Mouse (Mus musculus): ENCODE data around the gene Cltc. TPM values are rescaled to one million over a fixed set of nuclear protein-coding genes. Genes with fewer than 3 reads are reported as not detected.
"Not testable (repeated sequence)": the region's sequence is repeated elsewhere in the genome, so short reads cannot be mapped to it uniquely, and the experiment has no call there.

The Cltc gene
- polyA plus RNA-seq (2015; fragmentation: Nextera tagmentation; extraction: Ambion mirVana), result 117 and 118 TPM in 2 replicates

- no peaks in the 10 kb centered on the region for H3K9me3 ChIP-seq
- peak within 1 kb of the TSS; percentile 99 for H3K27ac ChIP-seq (replicated peaks)
- H3K36me3 ChIP-seq, result peaks cover 6% of the 10 kb centered on the region; the same call in 1 of the 2 replicates
- peak within 1 kb of the TSS; percentile 93 for H3K4me2 ChIP-seq
- H3K27me3 ChIP-seq (replicated peaks), result no peaks in the 10 kb centered on the region
- peak within 1 kb of the TSS; percentile 98 for H3K9ac ChIP-seq
- H3K4me3 ChIP-seq, result peak within 1 kb of the TSS; percentile 86
- ATAC-seq (ENCODE audit: extremely low read depth, insufficient number of reproducible peaks, low FRiP score, low TSS enrichment), result peak; percentile 83
- H3K4me1 ChIP-seq, result peaks cover 43% of the 10 kb centered on the region
- under 1% methylated on average over 73 of the region's 73 CpGs for WGBS
Observed at GRCm38 (mm10) chr11:86757480-86758371, at the start of gene Cltc. TSS of gene Cltc (minus strand) at chr11:86757565.

GRCm38 (mm10) chr11:86807001-86807477 lies 49.7 kb upstream of the Cltc start:
- WGBS, result under 1% methylated on average over 25 of the region's 25 CpGs
- no peak for ATAC-seq (ENCODE audit: extremely low read depth, insufficient number of reproducible peaks, low FRiP score, low TSS enrichment)
- Histone ChIP-seq H3K36me3 (peaks cover 39% of the 10 kb centered on the region), H3K4me2 (peak overlapping the region; percentile 91), H3K4me3 (peak overlapping the region; percentile 88), H3K27ac (replicated peaks) (peak overlapping the region; percentile 59), H3K27me3 (replicated peaks) (no peaks in the 10 kb centered on the region), H3K9ac (peak overlapping the region; percentile 83), H3K9me3 (no peaks in the 10 kb centered on the region), H3K4me1 (peaks cover 7% of the 10 kb centered on the region)

- Histone ChIP-seq H3K4me3 (no peak overlapping the region), H3K4me1 (no peaks in the 10 kb centered on the region), H3K9ac (no peak overlapping the region), H3K9me3 (no peaks in the 10 kb centered on the region), H3K36me3 (peaks cover 82% of the 10 kb centered on the region), H3K4me2 (no peak overlapping the region), H3K27me3 (replicated peaks) (no peaks in the 10 kb centered on the region), H3K27ac (replicated peaks) (no peak overlapping the region)
- 85% methylated on average over 1 of the region's 1 CpGs for WGBS
- no peak for ATAC-seq (ENCODE audit: extremely low read depth, insufficient number of reproducible peaks, low FRiP score, low TSS enrichment)
Observed at GRCm38 (mm10) chr11:86794161-86794560, 36.8 kb upstream of the Cltc start.

- H3K9ac ChIP-seq; H3K27me3 ChIP-seq (replicated peaks); H3K4me3 ChIP-seq; H3K4me1 ChIP-seq; H3K4me2 ChIP-seq; H3K27ac ChIP-seq (replicated peaks); H3K9me3 ChIP-seq; ATAC-seq (ENCODE audit: extremely low read depth, insufficient number of reproducible peaks, low FRiP score, low TSS enrichment): not testable (repeated sequence)
- WGBS, result 91% methylated on average over 5 of the region's 5 CpGs
- peaks cover 77% of the 10 kb centered on the region for H3K36me3 ChIP-seq
Observed at GRCm38 (mm10) chr11:86787436-86787835, 30.1 kb upstream of the Cltc start.

GRCm38 (mm10) chr11:86785767-86786166 lies 28.4 kb upstream of the Cltc start:
- Histone ChIP-seq H3K36me3 (peaks cover 76% of the 10 kb centered on the region), H3K9me3 (no peaks in the 10 kb centered on the region), H3K27ac (replicated peaks) (no peak overlapping the region), H3K4me1 (no peaks in the 10 kb centered on the region), H3K9ac (no peak overlapping the region), H3K27me3 (replicated peaks) (no peaks in the 10 kb centered on the region), H3K4me3 (no peak overlapping the region), H3K4me2 (no peak overlapping the region)
- WGBS, result 86% methylated on average over 2 of the region's 2 CpGs
- no peak for ATAC-seq (ENCODE audit: extremely low read depth, insufficient number of reproducible peaks, low FRiP score, low TSS enrichment)

- no peak overlapping the region for H3K9ac ChIP-seq
- H3K36me3 ChIP-seq, result peaks cover 42% of the 10 kb centered on the region
- no peaks in the 10 kb centered on the region for H3K9me3 ChIP-seq
- H3K27ac ChIP-seq (replicated peaks), result no peak overlapping the region
- 63% methylated on average over 4 of the region's 4 CpGs for WGBS
- no peaks in the 10 kb centered on the region for H3K4me1 ChIP-seq
- ATAC-seq (ENCODE audit: extremely low read depth, insufficient number of reproducible peaks, low FRiP score, low TSS enrichment), result no peak
- no peaks in the 10 kb centered on the region for H3K27me3 ChIP-seq (replicated peaks)
- H3K4me3 ChIP-seq, result no peak overlapping the region
- no peak overlapping the region for H3K4me2 ChIP-seq
Observed at GRCm38 (mm10) chr11:86769884-86770283, 12.5 kb upstream of the Cltc start.

GRCm38 (mm10) chr11:86764501-86764900 lies 7.1 kb upstream of the Cltc start:
- Histone ChIP-seq H3K27ac (replicated peaks) (no peak overlapping the region), H3K9ac (no peak overlapping the region), H3K4me1 (0 out of 2 replicates have a peak, but pooled peaks cover 2% of the 10 kb centered on the region), H3K27me3 (replicated peaks) (no peaks in the 10 kb centered on the region), H3K36me3 (peaks cover 4% of the 10 kb centered on the region), H3K4me3 (no peak overlapping the region), H3K4me2 (no peak overlapping the region), H3K9me3 (no peaks in the 10 kb centered on the region)
- ATAC-seq (ENCODE audit: extremely low read depth, insufficient number of reproducible peaks, low FRiP score, low TSS enrichment), result no peak
- 85% methylated on average over 2 of the region's 2 CpGs for WGBS

GRCm38 (mm10) chr11:86763127-86763526 lies 5.8 kb upstream of the Cltc start:
- H3K27me3 ChIP-seq (replicated peaks); H3K4me3 ChIP-seq; ATAC-seq (ENCODE audit: extremely low read depth, insufficient number of reproducible peaks, low FRiP score, low TSS enrichment); H3K4me2 ChIP-seq; H3K9ac ChIP-seq; H3K36me3 ChIP-seq; H3K27ac ChIP-seq (replicated peaks); H3K9me3 ChIP-seq: not testable (repeated sequence)
- WGBS, result 91% methylated on average over 11 of the region's 11 CpGs
- peaks cover 12% of the 10 kb centered on the region for H3K4me1 ChIP-seq

- no peaks in the 10 kb centered on the region for H3K27me3 ChIP-seq (replicated peaks)
- H3K4me3 ChIP-seq, result no peak overlapping the region
- no peak overlapping the region for H3K9ac ChIP-seq
- H3K4me2 ChIP-seq, result no peak overlapping the region
- no peaks in the 10 kb centered on the region for H3K36me3 ChIP-seq
- ATAC-seq (ENCODE audit: extremely low read depth, insufficient number of reproducible peaks, low FRiP score, low TSS enrichment), result no peak
- no peaks in the 10 kb centered on the region for H3K9me3 ChIP-seq
- peaks cover 18% of the 10 kb centered on the region for H3K4me1 ChIP-seq
- H3K27ac ChIP-seq (replicated peaks), result no peak overlapping the region
Observed at GRCm38 (mm10) chr11:86760357-86760756, 3.0 kb upstream of the Cltc start.

GRCm38 (mm10) chr11:86759886-86760285 lies 2.5 kb upstream of the Cltc start:
- WGBS, result 87% methylated on average over 2 of the region's 2 CpGs
- H3K27me3 ChIP-seq (replicated peaks), result no peaks in the 10 kb centered on the region
- no peak for ATAC-seq (ENCODE audit: extremely low read depth, insufficient number of reproducible peaks, low FRiP score, low TSS enrichment)

GRCm38 (mm10) chr11:86759226-86759625 lies 1.9 kb upstream of the Cltc start:
- peak overlapping the region; percentile 93 for H3K4me2 ChIP-seq
- peak overlapping the region; percentile 99 for H3K27ac ChIP-seq (replicated peaks)
- ATAC-seq (ENCODE audit: extremely low read depth, insufficient number of reproducible peaks, low FRiP score, low TSS enrichment), result no peak
- peaks cover 30% of the 10 kb centered on the region for H3K4me1 ChIP-seq
- 88% methylated on average over 1 of the region's 1 CpGs for WGBS
- H3K9me3 ChIP-seq, result no peaks in the 10 kb centered on the region
- no peaks in the 10 kb centered on the region for H3K36me3 ChIP-seq
- 0 out of 2 replicates have a peak overlapping the region, but pooled peaks have one; percentile 86 for H3K4me3 ChIP-seq
- H3K9ac ChIP-seq, result peak overlapping the region; percentile 41; the same call in 1 of the 2 replicates
- no peaks in the 10 kb centered on the region for H3K27me3 ChIP-seq (replicated peaks)

More at GRCm38 (mm10) chr11:86759886-86760285, 2.5 kb upstream of the Cltc start:
- Histone ChIP-seq H3K9me3 (no peaks in the 10 kb centered on the region), H3K4me2 (no peak overlapping the region), H3K4me3 (no peak overlapping the region), H3K27ac (replicated peaks) (no peak overlapping the region), H3K4me1 (peaks cover 23% of the 10 kb centered on the region), H3K36me3 (no peaks in the 10 kb centered on the region), H3K9ac (no peak overlapping the region)

Measured in heart, embryonic 13.5 days (tissue).